Comparison of ENCODE assay signal across 8 mouse cellular contexts in the genomic region with DNA sequence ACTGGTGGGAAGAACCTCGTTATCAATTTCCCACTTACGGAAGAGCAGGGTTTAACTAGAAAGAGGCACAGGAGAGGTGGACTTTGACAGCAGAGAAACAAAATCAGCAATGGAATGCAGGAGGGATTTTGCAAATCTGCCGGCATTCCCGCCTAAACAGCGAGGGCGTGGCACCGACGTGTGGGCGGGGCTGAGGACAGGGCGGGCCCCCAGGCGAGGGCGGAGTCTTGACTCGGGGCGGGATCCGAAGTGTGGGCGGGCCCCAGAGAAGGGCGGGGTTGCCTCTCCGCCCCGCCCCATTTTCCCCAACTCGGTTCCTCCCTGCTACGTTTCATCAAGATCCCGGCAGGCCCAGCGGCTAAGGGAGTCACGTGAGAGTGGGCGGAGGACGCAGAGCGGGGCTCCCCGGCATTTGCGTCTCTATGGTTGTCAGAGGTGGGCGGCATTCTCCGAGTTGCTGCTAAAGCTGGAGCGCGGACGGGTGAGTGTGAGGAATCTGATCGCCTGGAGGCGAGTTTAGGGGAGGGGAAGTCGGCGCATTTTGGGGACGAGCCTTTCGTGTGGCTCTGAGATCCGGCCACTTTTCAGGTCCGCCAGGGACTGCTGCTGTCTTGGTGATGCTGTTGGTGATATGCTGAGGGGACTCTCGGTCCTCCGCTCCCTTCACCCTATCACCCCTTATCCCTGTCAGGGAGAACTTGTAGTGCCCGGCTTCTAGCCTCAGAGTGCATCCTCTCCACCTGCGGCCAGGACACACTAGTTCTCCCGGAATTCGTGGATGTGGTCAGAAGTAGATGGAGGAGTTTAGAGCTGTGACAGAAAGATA. TPM values are rescaled to one million over a fixed set of nuclear protein-coding genes. Genes with fewer than 3 reads are reported as not detected.
DNase-seq lines count a peak whose midpoint lies in the region; ATAC-seq lines count a peak whose summit lies in the region.

A gene (plus strand): TSS at position 271 of the 826 bp plus-strand sequence.

- H3K27me3 ChIP-seq in hindbrain, embryonic 11.5 days (ENCODE audit: control insufficient read depth, insufficient read depth, low read length), result no peaks in the 10 kb centered on the region

- peak; percentile 98 for ATAC-seq in hindbrain, embryonic 11.5 days (ENCODE audit: low FRiP score)

- DNase-seq in Muller cell, postnatal 12 days (ENCODE audit: inconsistent ontology term), result peak; percentile 98
- peak; percentile 95 for DNase-seq in cerebellum, adult 9-11 months
- DNase-seq in frontal cortex, adult 2 months (ENCODE audit: extremely low spot score in 1 of 2, low spot score in 1 of 2), result peak; percentile 96 to 98
- DNase-seq in hindbrain, embryonic 11.5 days (ENCODE audit: low spot score), result peak; percentile 96
- DNase-seq in layer of hippocampus, postnatal 10 days (ENCODE audit: low spot score in 2 of 2), result peak; percentile 93 to 97
- DNase-seq in lung, postnatal 10 days, result peak; percentile 97
- peak; percentile 96 for DNase-seq in ovary, postnatal 36 days (ENCODE audit: low spot score)
- DNase-seq in thymus, postnatal 25 days, result peak; percentile 94

- peak within 1 kb of the TSS; percentile 81 for H3K4me2 ChIP-seq in hindbrain, embryonic 11.5 days (replicated peaks; ENCODE audit: low read depth, low read length)

- peak within 1 kb of the TSS; percentile 48; the same call in 1 of the 2 replicates for H3K27ac ChIP-seq in hindbrain, embryonic 11.5 days (ENCODE audit: low read depth, low read length)

- no peaks in the 10 kb centered on the region for H3K9me3 ChIP-seq in hindbrain, embryonic 11.5 days (ENCODE audit: control insufficient read depth, low read length)

- under 1% methylated on average over 48 of the region's 48 CpGs for WGBS in hindbrain, embryonic 11.5 days

- peak within 1 kb of the TSS; percentile 74 for H3K9ac ChIP-seq in hindbrain, embryonic 11.5 days (ENCODE audit: low read depth, low read length)

- H3K4me3 ChIP-seq in hindbrain, embryonic 11.5 days (ENCODE audit: low read depth, low read length), result peak within 1 kb of the TSS; percentile 67

- H3K36me3 ChIP-seq in hindbrain, embryonic 11.5 days (ENCODE audit: control insufficient read depth, insufficient read depth, low read length), result no peaks in the 10 kb centered on the region

- no peaks in the 10 kb centered on the region for H3K4me1 ChIP-seq in hindbrain, embryonic 11.5 days (replicated peaks; ENCODE audit: control insufficient read depth, insufficient read depth, low read length)

RNA-seq across cellular contexts. Expression of the gene that starts here (rescaled TPM):
- polyA plus RNA-seq in frontal cortex, adult 2 months (2012; rRNA removed), result 131 and 151 TPM in 2 replicates
- 60.4 and 69.0 TPM in 2 replicates for polyA plus RNA-seq in hindbrain, embryonic 11.5 days (2014; fragmentation: Nextera tagmentation; extraction: Ambion mirVana)
- 10 to 100 TPM; 72.8 to 82.6 TPM for total RNA-seq in layer of hippocampus, postnatal 10 days (2021)

Comparison
In these comparisons a context has a peak if more than half of its experiments do, and no peak if none do; other contexts are left out.
1. Peak in every context shown above with its lines: DNase-seq, ATAC-seq, H3K4me3 ChIP-seq and H3K27ac ChIP-seq.